Mouse (Mus musculus) midbrain, embryonic 15.5 days (tissue): ENCODE results near the gene 2700097O09Rik. TPM values are rescaled to one million over a fixed set of nuclear protein-coding genes. Genes with fewer than 3 reads are reported as not detected.
"Not testable (repeated sequence)": the region's sequence is repeated elsewhere in the genome, so short reads cannot be mapped to it uniquely, and the experiment has no call there.

ENCODE experiments used
- ATAC-seq: fragments of 200-750 bp; cut with Nextera tagmentation; replicated peaks from 2 replicates; pipeline ENCODE4 v1.8.0; 2017; ENCODE audit warnings: moderate TSS enrichment
- H3K27ac ChIP-seq: fragments of 300-500 bp; sonication (generic); 2 replicates; pipeline ENCODE4 v1.5.1; 2015; ENCODE audit warnings: mild to moderate bottlenecking, inconsistent platforms
- H3K27me3 ChIP-seq: fragments of 300-500 bp; sonication (generic); replicated peaks from 2 replicates; pipeline ENCODE4 v1.6.1; 2015; ENCODE audit warnings: inconsistent platforms
- H3K36me3 ChIP-seq: fragments of 300-500 bp; sonication (generic); replicated peaks from 2 replicates; pipeline ENCODE4 v1.6.1; 2015; ENCODE audit warnings: inconsistent platforms
- H3K4me1 ChIP-seq: fragments of 300-500 bp; sonication (generic); 2 replicates; pipeline ENCODE4 v1.6.1; 2015; ENCODE audit warnings: inconsistent platforms
- H3K4me2 ChIP-seq: fragments of 300-500 bp; sonication (generic); 2 replicates; pipeline ENCODE4 v1.6.1; 2015; ENCODE audit warnings: inconsistent platforms, mild to moderate bottlenecking, moderate library complexity
- H3K4me3 ChIP-seq: fragments of 300-500 bp; sonication (generic); 2 replicates; pipeline ENCODE4 v1.5.1; 2015; ENCODE audit warnings: mild to moderate bottlenecking, inconsistent platforms
- H3K9ac ChIP-seq: fragments of 300-500 bp; sonication (generic); 2 replicates; pipeline ENCODE4 v1.6.1; 2015; ENCODE audit warnings: mild to moderate bottlenecking, inconsistent platforms
- H3K9me3 ChIP-seq: fragments of 300-500 bp; sonication (generic); 2 replicates; pipeline ENCODE4 v1.6.1; 2016; ENCODE audit warnings: inconsistent platforms
- WGBS: fragments of 180-500 bp; shearing (Covaris S2); methylation state at CpG from one replicate; pipeline ENCODE4 v1.1.7; 2015; ENCODE audit warnings: mixed read lengths; 5-methylcytosine and 5-hydroxymethylcytosine counted together
- polyA plus RNA-seq: library from polyadenylated mRNA; unstranded; fragments of >200 nt; fragmentation: Nextera tagmentation; extraction: Ambion mirVana; gene quantifications from 2 replicates; pipeline ENCODE4 v1.2.1, GENCODE M21; 2015

The 2700097O09Rik gene
- 36.8 and 38.4 TPM in 2 replicates for polyA plus RNA-seq

DNA sequence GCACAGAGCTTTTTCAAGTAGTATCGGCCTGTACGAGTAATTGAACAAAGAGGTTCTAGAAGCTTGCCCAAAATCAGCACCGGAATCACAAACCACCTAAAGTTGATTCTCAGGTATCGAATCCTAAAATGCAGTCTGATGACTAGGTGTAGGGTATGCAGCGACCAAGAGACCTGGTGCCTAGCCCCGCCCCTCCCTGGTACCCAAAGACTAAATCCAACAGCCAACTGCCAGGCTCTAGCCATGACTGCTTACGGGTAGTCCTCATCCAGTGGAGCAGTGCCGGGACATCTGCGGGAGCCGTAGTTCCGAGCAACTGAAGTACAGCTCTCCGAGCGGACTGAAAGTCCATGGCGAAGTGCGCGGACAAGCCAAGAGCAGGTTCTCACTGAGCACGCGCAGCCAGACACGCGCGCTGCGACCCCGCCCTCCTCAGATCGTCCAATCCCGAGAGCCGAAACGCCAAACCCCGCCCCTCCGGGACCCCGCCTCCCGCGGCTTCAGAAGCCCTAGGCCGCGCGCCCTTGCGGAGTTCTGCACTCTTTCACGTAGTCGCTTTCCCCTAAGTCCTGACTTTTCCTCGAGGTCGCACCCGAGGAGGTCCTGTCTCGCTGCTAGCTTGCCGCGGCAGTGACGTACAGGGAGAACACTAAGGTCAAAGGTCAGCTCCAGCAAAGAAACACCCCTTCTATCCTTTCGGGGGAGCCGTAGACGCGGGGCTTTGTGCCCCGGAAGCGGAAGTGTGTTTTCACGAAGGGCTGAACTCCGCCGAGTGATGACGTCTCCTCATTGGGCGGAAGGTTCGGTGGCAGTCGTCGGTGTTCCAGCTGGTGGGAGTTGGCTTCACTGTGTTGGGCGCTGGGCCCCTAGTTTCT is at the start of gene 2700097O09Rik, which contains the start of gene Srp54a:
Gene 2700097O09Rik, minus strand, starts transcription at position 385 of the 875 bp plus-strand sequence.
Gene Srp54a, plus strand, starts transcription at position 537 of the 875 bp plus-strand sequence.
- Histone ChIP-seq H3K9ac (peak within 1 kb of the TSS; percentile 69), H3K27ac (peak within 1 kb of the TSS; percentile 87), H3K4me2 (peak within 1 kb of the TSS; percentile 69), H3K4me3 (peak within 1 kb of the TSS; percentile 65)
- not testable (repeated sequence) for H3K4me1 ChIP-seq, H3K36me3 ChIP-seq, H3K9me3 ChIP-seq, H3K27me3 ChIP-seq
- under 1% methylated on average over 60 of the region's 60 CpGs for WGBS
- peak; percentile 99 for ATAC-seq

DNA sequence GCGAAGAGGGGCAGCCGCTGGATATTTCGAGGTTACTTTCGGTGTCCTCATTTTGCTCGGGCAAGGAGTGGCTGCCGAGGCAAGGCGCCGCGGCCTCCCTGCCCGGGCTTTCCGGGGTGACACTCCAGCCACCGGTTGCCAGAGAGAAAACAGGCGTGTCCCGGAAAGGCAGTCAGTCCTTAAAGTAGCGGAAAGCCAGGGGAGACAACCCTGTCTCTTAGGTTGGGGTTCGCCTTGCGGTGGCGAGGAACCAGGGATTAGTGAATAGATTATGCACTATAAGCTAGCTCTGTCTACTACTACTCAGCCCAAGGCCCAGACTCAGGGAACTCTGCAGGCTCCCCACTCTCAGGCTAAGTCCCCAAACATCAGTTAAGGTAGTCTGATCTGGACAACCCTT is 44.8 kb upstream of the 2700097O09Rik start:
- ATAC-seq: peak; percentile 70
- WGBS: no CpG with 5 or more reads among the region's 18 CpGs
- not testable (repeated sequence) for H3K27me3 ChIP-seq, H3K4me2 ChIP-seq, H3K4me3 ChIP-seq, H3K36me3 ChIP-seq, H3K9ac ChIP-seq, H3K4me1 ChIP-seq, H3K9me3 ChIP-seq, H3K27ac ChIP-seq

DNA sequence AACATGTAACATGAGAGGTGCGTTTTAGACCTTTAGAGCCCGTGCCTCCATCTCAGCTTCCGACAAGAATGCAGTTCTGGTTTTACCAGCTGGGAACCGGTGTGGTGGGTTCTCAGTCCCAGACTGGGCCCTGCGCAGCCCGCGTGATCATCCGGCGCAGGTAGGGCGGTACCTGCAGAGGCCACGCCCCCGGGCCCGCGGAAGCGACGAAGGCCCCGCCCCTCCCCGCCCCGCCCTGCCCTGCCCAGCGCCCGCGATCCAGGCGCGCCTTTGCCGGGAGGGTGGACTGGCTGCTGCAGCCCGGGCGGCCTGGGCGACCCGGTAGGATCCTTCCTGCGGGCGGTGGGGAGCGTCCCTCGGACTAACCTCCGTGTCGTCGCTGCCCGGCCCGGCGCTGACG is 44.3 kb upstream of the 2700097O09Rik start, which contains the start of gene Fam177a:
Gene Fam177a, plus strand, starts transcription at position 228 of the 400 bp plus-strand sequence.
- H3K4me2 ChIP-seq, H3K9me3 ChIP-seq, H3K27ac ChIP-seq, H3K36me3 ChIP-seq, H3K27me3 ChIP-seq, H3K9ac ChIP-seq, H3K4me3 ChIP-seq, H3K4me1 ChIP-seq: not testable (repeated sequence)
- ATAC-seq: peak; percentile 98
- no CpG with 5 or more reads among the region's 40 CpGs for WGBS

DNA sequence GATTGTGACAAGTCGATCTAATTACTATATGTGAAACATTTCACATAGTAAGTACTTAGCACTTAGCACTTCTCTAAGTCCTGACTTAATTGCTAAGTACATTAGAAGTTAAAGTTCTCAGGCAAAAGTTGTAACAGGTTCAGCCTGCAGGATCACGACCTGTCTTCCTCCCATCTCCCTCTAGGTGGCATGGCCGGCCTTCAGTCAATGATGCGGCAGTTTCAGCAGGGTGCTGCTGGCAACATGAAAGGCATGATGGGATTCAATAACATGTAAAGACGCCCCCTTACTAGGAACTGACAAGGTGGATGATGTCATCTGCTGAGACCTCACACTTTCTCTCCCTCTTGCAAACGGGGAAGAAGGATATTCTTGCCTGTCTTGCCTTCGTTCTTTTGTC is 32.7 kb upstream of the 2700097O09Rik start:
- H3K9ac ChIP-seq, H3K4me2 ChIP-seq, H3K4me1 ChIP-seq, H3K36me3 ChIP-seq, ATAC-seq, H3K27ac ChIP-seq, H3K9me3 ChIP-seq, H3K4me3 ChIP-seq, H3K27me3 ChIP-seq: not testable (repeated sequence)
- WGBS: no CpG with 5 or more reads among the region's 7 CpGs

DNA sequence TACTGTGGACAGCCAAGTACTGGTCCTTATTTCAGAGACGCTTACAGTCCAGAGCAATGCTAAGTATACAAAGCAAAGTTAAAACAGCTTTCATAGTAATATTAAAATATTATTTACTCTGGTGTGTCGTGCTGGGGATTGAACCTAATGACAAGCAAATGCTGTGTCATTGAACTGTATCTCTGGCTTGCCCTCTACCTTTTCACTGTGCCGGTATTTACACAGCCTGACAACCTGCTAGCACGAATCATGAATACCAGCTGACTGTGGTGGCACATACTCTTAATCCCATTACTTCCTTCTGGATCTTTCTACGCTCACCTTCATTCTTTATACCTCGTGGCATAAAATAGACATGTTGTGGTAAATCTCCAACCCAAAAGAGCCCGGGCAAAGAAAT is 12.2 kb upstream of the 2700097O09Rik start:
- not testable (repeated sequence) for H3K9ac ChIP-seq, H3K4me1 ChIP-seq, ATAC-seq, H3K9me3 ChIP-seq, H3K27ac ChIP-seq, H3K27me3 ChIP-seq, H3K4me2 ChIP-seq, H3K36me3 ChIP-seq, H3K4me3 ChIP-seq
- 100% methylated on average over 2 of the region's 7 CpGs for WGBS

DNA sequence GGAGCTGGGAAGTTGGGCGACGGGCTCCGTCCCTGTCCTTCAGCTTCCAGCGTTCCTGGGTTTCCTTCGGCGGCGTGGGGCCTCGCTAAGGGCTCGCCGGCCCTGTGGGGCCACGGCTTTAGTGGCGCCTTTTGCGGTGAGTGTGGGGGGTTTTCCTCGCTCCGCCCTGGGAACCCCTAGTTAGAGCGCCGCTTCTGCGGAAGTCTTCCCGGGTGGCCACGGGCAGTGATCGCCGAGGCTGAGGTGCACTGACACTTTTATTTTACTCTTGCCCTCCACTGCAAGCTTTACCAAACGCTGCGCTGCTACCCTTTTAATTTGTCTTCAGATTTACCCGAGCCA is 662 bp upstream of the 2700097O09Rik start:
- peak overlapping the region; percentile 87 for H3K27ac ChIP-seq
- H3K27me3 ChIP-seq, ATAC-seq, H3K9me3 ChIP-seq, H3K36me3 ChIP-seq, H3K4me1 ChIP-seq: not testable (repeated sequence)
- peak overlapping the region; percentile 46 for H3K4me2 ChIP-seq
- peak overlapping the region; percentile 65 for H3K4me3 ChIP-seq
- H3K9ac ChIP-seq: peak overlapping the region; percentile 69
- WGBS: 0% methylated on average over 25 of the region's 25 CpGs

- H3K4me3 ChIP-seq, H3K4me1 ChIP-seq, H3K27me3 ChIP-seq, H3K36me3 ChIP-seq, H3K9ac ChIP-seq, H3K9me3 ChIP-seq, H3K27ac ChIP-seq, ATAC-seq: not testable (repeated sequence)
- WGBS: 41% methylated on average over 2 of the region's 2 CpGs
- peak overlapping the region; percentile 16; the same call in 1 of the 2 replicates for H3K4me2 ChIP-seq
Observed at GRCm38 (mm10) chr12:55078706-55079105, 1.2 kb downstream of the 2700097O09Rik start.

DNA sequence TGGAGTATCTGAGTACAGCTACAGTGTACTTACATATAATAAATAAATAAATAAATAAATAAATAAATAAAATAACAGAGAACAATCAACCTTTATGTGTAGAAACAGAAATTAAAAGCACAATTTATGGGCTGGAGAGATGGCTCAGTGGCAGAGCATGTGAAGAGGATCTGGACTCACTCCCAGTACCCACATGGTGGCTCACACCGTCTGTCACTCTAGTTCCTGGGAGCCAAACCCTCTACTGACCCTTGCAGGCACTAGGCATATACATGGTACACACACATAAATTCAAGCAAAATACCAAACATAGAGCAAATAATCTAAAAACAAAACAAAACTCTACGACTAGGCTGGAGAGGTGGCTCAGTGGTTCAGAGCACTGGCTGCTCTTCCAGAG is 4.6 kb downstream of the 2700097O09Rik start:
- H3K27ac ChIP-seq: no peak overlapping the region
- no peak overlapping the region for H3K4me2 ChIP-seq
- WGBS: 94% methylated on average over 2 of the region's 2 CpGs

DNA sequence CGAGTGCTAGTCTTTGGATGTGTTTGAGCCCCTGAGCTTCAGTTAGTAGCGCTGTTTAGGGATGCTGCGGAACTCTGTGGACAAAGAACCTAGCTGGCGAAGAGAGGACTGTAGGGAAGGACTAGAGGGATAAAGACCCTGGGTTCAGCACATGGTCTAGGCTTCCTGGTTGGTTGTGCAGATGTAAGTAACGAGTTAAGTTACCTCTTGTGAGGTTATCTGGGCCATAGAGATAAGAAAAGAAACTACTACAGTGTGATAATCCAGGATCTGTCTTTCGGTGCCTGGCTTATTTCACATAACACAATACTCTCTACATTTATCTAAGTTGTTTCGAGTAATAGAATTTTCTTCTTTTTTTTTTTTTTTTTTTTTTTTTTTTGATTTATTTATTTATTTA is 6.2 kb downstream of the 2700097O09Rik start:
- Histone ChIP-seq H3K36me3 (no peaks in the 10 kb centered on the region), H3K4me2 (no peak overlapping the region), H3K4me3 (no peak overlapping the region), H3K27me3 (no peaks in the 10 kb centered on the region), H3K9ac (no peak overlapping the region), H3K4me1 (no peaks in the 10 kb centered on the region), H3K9me3 (no peaks in the 10 kb centered on the region), H3K27ac (no peak overlapping the region)
- no peak for ATAC-seq
- WGBS: 96% methylated on average over 7 of the region's 7 CpGs

More for the DNA sequence above, 4.6 kb downstream of the 2700097O09Rik start:
- no peaks in the 10 kb centered on the region for H3K27me3 ChIP-seq
- no peaks in the 10 kb centered on the region for H3K9me3 ChIP-seq
- ATAC-seq: no peak
- no peak overlapping the region for H3K4me3 ChIP-seq
- no peak overlapping the region for H3K9ac ChIP-seq
- H3K36me3 ChIP-seq: no peaks in the 10 kb centered on the region
- 0 out of 2 replicates have a peak, but pooled peaks cover 4% of the 10 kb centered on the region for H3K4me1 ChIP-seq

DNA sequence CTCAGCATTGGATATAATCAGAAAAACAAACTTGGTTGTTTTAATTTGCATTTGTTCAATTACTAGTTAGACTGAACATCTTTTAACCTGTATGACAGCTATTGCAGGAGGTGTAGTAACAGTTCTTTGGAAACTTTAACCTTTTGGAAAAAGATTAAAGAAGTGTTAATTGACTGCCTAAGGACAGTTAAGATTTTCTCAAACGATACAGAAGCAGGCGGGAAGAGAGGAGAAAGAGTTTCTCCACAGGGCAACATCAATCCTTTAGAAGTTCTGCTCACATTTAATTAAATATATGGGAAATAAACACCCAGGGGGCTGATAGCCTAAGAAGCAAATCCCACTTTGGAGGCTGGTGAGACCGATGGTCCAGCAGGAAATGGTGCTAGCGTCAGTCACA is 7.4 kb downstream of the 2700097O09Rik start:
- 68% methylated on average over 4 of the region's 4 CpGs for whole genome bisulfite sequencing

DNA sequence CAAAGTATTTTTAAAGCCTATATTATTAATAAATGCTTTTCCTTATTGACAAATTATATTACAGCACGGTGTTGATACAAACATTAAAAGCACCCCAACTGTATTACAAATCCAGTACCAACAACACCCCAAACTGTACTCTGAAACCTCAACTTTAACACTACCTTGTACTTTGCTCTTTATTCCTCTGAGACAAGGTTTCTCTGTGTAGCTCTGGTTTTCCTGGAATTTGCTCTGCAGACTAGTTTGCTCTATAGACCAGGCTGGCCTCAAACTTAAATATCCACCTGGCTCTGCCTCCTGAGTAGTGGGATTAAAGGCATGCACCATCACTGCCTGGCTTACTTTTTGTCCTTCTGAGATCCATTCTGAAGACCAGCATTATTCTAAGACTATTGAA is 17.8 kb downstream of the 2700097O09Rik start:
- no peak overlapping the region for H3K4me2 ChIP-seq
- H3K9me3 ChIP-seq: no peaks in the 10 kb centered on the region
- no peak overlapping the region for H3K9ac ChIP-seq
- ATAC-seq: no peak
- H3K4me3 ChIP-seq: no peak overlapping the region
- H3K27me3 ChIP-seq: no peaks in the 10 kb centered on the region
- H3K36me3 ChIP-seq: no peaks in the 10 kb centered on the region
- no peaks in the 10 kb centered on the region for H3K4me1 ChIP-seq
- H3K27ac ChIP-seq: no peak overlapping the region
- WGBS: 93% methylated on average over 1 of the region's 1 CpGs

More for the DNA sequence above, 7.4 kb downstream of the 2700097O09Rik start:
- H3K36me3 ChIP-seq: no peaks in the 10 kb centered on the region
- no peaks in the 10 kb centered on the region for H3K9me3 ChIP-seq
- no peak overlapping the region for H3K9ac ChIP-seq
- no peak overlapping the region for H3K4me2 ChIP-seq
- no peaks in the 10 kb centered on the region for H3K27me3 ChIP-seq
- no peak for ATAC-seq
- no peak overlapping the region for H3K27ac ChIP-seq
- H3K4me3 ChIP-seq: no peak overlapping the region
- H3K4me1 ChIP-seq: no peaks in the 10 kb centered on the region

DNA sequence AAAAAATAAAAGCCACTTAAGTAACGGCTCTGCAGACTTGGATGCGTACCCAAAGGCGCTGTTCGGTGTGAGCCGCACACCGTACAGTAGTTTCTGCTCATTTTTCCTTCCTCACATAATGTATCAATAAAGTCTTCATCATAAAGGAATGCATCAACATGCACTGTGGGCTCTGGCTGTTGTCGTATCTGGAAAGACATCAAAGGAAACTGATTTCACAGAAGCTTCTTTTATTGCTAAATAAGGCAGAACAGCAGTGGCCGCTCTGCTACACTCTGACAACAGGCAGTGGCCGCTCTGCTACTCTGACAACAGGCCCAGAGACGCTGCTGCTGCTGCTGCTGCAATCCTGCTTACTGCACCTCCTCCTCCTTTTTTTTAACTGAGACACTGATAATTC is 18.9 kb downstream of the 2700097O09Rik start:
- Histone ChIP-seq H3K27me3 (no peaks in the 10 kb centered on the region), H3K36me3 (no peaks in the 10 kb centered on the region), H3K9me3 (no peaks in the 10 kb centered on the region), H3K4me1 (no peaks in the 10 kb centered on the region), H3K4me3 (no peak overlapping the region), H3K9ac (no peak overlapping the region), H3K27ac (no peak overlapping the region), H3K4me2 (no peak overlapping the region)
- WGBS: 73% methylated on average over 10 of the region's 10 CpGs
- ATAC-seq: no peak
